Mouse (Mus musculus) E14TG2a.4 (cell line): Measurements from ENCODE around the gene Vps51.

Source experiments
- H3K27me3 ChIP-seq: 2 replicates; pipeline ENCODE4 v1.6.1; 2014; ENCODE audit warnings: low read length, control low read depth; ENCODE audit not compliant: insufficient read depth
- H3K36me3 ChIP-seq: 2 replicates; pipeline ENCODE4 v1.6.1; 2014; ENCODE audit warnings: low read length, control low read depth; ENCODE audit not compliant: insufficient read depth
- H3K4me1 ChIP-seq: replicated peaks from 2 replicates; pipeline ENCODE4 v1.6.1; 2014; ENCODE audit warnings: low read depth, low read length, control low read depth
- H3K4me3 ChIP-seq: replicated peaks from 2 replicates; pipeline ENCODE4 v1.5.1; 2014; ENCODE audit warnings: mild to moderate bottlenecking, low read length
- H3K9me3 ChIP-seq: 2 replicates; pipeline ENCODE4 v1.6.1; 2014; ENCODE audit warnings: low read length, control low read depth
- CTCF ChIP-seq: conservative IDR thresholded peaks from 2 replicates; pipeline ENCODE4 v1.5.1; 2014; ENCODE audit warnings: low read length
- NANOG ChIP-seq: IDR thresholded peaks from 2 replicates; pipeline ENCODE4 v1.6.1; 2014; ENCODE audit warnings: borderline replicate concordance, low read length, mixed read lengths
- POU5F1 ChIP-seq: IDR thresholded peaks from 2 replicates; pipeline ENCODE4 v1.6.1; 2014; ENCODE audit warnings: low read length, borderline replicate concordance

The Vps51 gene

DNA sequence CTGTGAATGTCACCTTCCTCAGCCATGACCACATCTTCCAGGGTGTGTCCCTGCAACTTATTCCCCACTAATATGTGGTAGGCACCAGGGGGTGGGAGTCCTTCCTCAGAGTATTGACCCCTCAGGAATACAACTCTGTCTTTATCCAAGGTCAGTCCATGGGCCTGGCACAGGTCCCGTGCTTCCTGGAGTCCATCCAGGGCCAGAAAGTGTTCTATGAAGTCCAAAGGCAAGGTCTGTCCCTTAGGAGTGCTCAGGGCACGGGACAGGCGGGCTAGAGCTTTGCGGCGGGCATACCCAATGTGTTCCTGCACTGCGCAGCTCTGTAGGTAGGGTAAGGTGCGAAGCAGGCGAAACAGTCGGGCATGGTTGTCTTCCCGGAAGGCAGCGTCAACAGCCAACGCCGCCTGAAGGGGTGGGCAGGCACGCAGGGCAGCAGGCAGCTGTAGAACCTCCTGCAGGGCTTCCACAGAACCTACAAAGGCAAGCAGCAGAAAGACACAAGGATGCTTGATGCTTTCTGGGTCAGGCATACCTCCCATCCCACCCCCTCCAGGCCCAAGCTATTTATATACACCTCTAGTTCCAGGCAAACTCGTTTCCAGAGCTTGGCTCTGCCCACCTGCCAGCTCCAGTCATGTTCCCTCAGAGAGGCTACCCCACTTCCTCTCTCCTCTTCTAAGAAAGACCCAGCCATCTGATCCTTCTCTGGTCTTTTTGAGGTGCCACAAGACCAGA is 39.3 kb upstream of the Vps51 start:
- Histone ChIP-seq H3K9me3 (no peaks in the 10 kb centered on the region), H3K4me1 (peaks cover 61% of the 10 kb centered on the region), H3K36me3 (peaks cover 63% of the 10 kb centered on the region), H3K27me3 (no peaks in the 10 kb centered on the region), H3K4me3 (peak overlapping the region; percentile 95)
- no peak for TF ChIP-seq POU5F1

GRCm38 (mm10) chr19:6113116-6113515 is 36.1 kb upstream of the Vps51 start:
- H3K9me3 ChIP-seq, result no peaks in the 10 kb centered on the region
- H3K36me3 ChIP-seq, result peaks cover 76% of the 10 kb centered on the region
- no peaks in the 10 kb centered on the region for H3K27me3 ChIP-seq
- TF ChIP-seq CTCF (no peak), NANOG (no peak), POU5F1 (no peak)
- H3K4me1 ChIP-seq, result peaks cover 40% of the 10 kb centered on the region
- no peak overlapping the region for H3K4me3 ChIP-seq

DNA sequence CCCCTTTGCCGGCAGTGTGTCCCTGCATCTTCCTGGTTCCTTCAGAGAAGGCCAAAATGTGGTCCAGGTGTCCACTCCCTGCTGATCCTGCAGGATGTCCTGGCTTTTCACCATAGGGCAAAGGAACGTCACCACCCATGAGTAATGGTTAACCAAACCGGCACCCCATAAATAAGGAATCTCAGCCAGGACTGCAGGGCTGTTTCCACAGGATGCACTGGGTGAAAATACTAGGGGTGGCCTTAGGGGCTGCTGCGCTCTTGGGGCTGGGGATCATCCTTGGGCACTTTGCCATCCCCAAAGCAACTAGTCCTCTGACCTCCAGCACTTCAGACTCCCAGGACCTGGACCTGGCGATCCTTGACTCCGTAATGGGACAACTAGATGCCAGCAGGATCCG is 28.6 kb upstream of the Vps51 start, which contains the start of gene Naaladl1:
TSS of gene Naaladl1 (plus strand) at position 197 of the 400 bp plus-strand sequence.
- Histone ChIP-seq H3K4me3 (no peak within 1 kb of the TSS), H3K9me3 (no peaks in the 10 kb centered on the region), H3K36me3 (peaks cover 48% of the 10 kb centered on the region), H3K4me1 (peaks cover 47% of the 10 kb centered on the region), H3K27me3 (no peaks in the 10 kb centered on the region)
- TF ChIP-seq POU5F1, result no peak

- TF ChIP-seq CTCF (no peak), POU5F1 (no peak), NANOG (no peak)
- H3K9me3 ChIP-seq, result no peaks in the 10 kb centered on the region
- no peaks in the 10 kb centered on the region for H3K27me3 ChIP-seq
- H3K4me1 ChIP-seq, result peaks cover 57% of the 10 kb centered on the region
- no peak overlapping the region for H3K4me3 ChIP-seq
- peaks cover 54% of the 10 kb centered on the region for H3K36me3 ChIP-seq
These were observed 27.4 kb upstream of the Vps51 start for GRCm38 (mm10) chr19:6104476-6104875.

DNA sequence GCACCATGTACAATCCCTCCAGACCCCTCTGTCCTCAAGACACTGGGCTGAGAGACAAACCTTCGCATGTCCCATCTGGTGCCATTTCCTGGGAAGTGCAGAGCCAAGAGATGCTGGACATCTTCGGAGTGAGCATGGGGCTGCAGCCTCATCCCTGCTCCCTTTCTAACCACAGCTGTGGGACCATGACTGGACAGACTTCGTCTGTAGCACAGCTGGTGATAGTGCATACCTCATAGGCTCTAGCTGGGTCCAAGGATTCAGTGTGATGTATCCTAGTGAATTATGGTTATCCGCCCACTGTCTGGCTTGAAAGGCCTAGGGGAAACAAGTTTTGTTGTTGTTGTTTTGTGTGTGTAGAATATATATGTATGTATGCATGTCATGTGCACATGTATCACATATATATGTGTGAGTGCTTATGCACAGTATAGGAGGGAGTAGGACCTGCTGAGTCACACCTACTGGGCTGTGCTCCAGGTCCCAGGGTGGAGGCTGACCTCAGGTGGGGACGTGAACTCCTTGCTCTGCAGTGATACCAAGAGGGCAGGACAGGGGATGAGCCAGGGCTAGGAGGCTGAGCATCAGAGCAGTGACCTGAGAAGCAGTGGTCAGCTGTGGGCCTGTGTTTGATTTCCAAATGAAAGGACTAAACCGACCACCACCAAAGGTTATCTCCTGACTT is 25.3 kb upstream of the Vps51 start:
- H3K27me3 ChIP-seq, result no peaks in the 10 kb centered on the region
- no peak overlapping the region for H3K4me3 ChIP-seq
- H3K9me3 ChIP-seq, result no peaks in the 10 kb centered on the region
- TF ChIP-seq CTCF (no peak), NANOG (no peak), POU5F1 (no peak)
- H3K36me3 ChIP-seq, result peaks cover 59% of the 10 kb centered on the region
- peaks cover 53% of the 10 kb centered on the region for H3K4me1 ChIP-seq

DNA sequence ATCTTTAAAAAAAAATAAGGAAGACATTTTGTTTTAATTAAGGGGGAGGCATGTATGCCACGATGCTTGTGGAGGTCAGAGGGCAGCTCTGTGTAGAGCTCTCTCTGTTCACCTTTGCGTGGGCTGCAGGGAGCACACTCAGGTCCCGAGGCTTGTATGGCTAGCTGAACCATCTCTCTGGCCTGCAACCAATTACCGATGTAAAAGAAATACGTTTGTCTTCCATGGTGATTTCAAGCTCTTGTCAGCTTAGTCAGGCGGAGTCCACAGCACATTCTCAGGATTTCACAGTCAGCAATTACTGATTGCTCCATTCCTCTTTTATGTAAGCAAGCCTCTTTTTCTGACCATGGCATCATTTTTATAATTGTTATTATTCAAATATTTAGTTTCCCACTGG is 24.2 kb upstream of the Vps51 start:
- TF ChIP-seq NANOG (no peak), POU5F1 (no peak), CTCF (no peak)
- peaks cover 51% of the 10 kb centered on the region for H3K4me1 ChIP-seq
- no peak overlapping the region for H3K4me3 ChIP-seq
- H3K9me3 ChIP-seq, result no peaks in the 10 kb centered on the region
- H3K27me3 ChIP-seq, result no peaks in the 10 kb centered on the region
- peaks cover 62% of the 10 kb centered on the region for H3K36me3 ChIP-seq

- H3K9me3 ChIP-seq, result no peaks in the 10 kb centered on the region
- no peak overlapping the region for H3K4me3 ChIP-seq
- TF ChIP-seq NANOG, result no peak
- no peak for TF ChIP-seq POU5F1
- no peak for TF ChIP-seq CTCF
- no peaks in the 10 kb centered on the region for H3K27me3 ChIP-seq
- peaks cover 81% of the 10 kb centered on the region for H3K36me3 ChIP-seq
- H3K4me1 ChIP-seq, result peaks cover 64% of the 10 kb centered on the region
These were observed 20.8 kb upstream of the Vps51 start for GRCm38 (mm10) chr19:6097847-6098246.

DNA sequence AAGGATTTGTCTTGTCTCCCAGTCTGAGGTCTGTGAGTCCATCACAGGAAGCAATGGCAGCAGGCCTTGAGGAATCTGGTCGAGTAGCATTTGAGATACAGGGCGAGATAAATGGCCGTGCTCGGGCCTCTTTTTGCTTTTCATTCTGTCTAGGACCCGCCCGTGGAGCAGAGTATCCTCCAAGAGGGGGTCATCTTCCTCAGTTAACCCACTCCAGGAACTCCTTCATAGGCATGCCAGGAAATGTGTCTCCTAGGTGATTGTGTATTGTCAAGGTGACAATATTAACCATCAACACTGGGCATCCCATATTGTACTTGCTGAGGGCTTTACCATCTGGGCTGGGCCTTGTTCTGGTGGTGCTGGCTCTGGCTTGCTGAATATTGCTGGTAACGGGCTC is 17.1 kb upstream of the Vps51 start, which contains the start of gene AC131692.1:
TSS of gene AC131692.1 (plus strand) at position 301 of the 400 bp plus-strand sequence.
- Histone ChIP-seq H3K27me3 (no peaks in the 10 kb centered on the region), H3K4me3 (no peak within 1 kb of the TSS), H3K36me3 (peaks cover 99% of the 10 kb centered on the region), H3K4me1 (peaks cover 71% of the 10 kb centered on the region), H3K9me3 (no peaks in the 10 kb centered on the region)
- TF ChIP-seq NANOG, result no peak
- TF ChIP-seq CTCF, result no peak
- TF ChIP-seq POU5F1, result no peak

- peaks cover 82% of the 10 kb centered on the region for H3K36me3 ChIP-seq
These were observed 11.8 kb upstream of the Vps51 start for GRCm38 (mm10) chr19:6088841-6089240.

More at GRCm38 (mm10) chr19:6088841-6089240, 11.8 kb upstream of the Vps51 start:
- Histone ChIP-seq H3K4me1 (peaks cover 84% of the 10 kb centered on the region), H3K27me3 (no peaks in the 10 kb centered on the region), H3K9me3 (no peaks in the 10 kb centered on the region), H3K4me3 (peak overlapping the region; percentile 45; the same call in 1 of the 2 replicates)
- no peak for TF ChIP-seq CTCF
- TF ChIP-seq POU5F1, result no peak
- no peak for TF ChIP-seq NANOG
